Mouse (Mus musculus): Measurements from ENCODE around the gene Adsl. TPM values are rescaled to one million over a fixed set of nuclear protein-coding genes. Genes with fewer than 3 reads are reported as not detected.

The Adsl gene
- polyA plus RNA-seq, 1 experiment from 2014 or later: 147 TPM

DNA sequence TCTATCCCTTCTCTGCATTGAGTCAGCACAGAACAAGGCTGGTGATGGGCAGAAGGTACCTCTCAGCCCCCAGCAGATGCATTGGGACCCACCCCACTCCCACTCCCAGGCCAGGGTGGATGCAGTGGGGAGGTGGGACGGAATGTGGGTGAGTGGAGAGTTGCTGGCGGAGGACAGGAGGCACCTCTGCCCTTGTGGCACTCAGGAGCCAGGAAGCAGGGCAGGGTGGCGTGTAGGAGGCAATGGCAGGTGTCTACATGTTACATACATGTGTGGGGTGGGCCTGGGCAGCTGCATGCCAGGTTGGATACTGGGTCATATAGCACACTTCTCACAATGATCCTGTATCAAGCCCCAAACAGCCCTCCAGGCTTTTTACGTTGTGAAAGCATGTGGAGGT lies 64.1 kb downstream of the Adsl start:
- WGBS: 84% methylated on average over 4 of the region's 4 CpGs
- Histone ChIP-seq H3K36me3 (peaks cover 46% of the 10 kb centered on the region), H3K9me3 (no peaks in the 10 kb centered on the region), H3K27ac (no peak overlapping the region), H3K4me1 (no peaks in the 10 kb centered on the region), H3K4me2 (no peak overlapping the region), H3K4me3 (replicated peaks) (no peak overlapping the region), H3K27me3 (replicated peaks) (no peaks in the 10 kb centered on the region), H3K9ac (no peak overlapping the region)
- no peak for ATAC-seq (ENCODE audit: insufficient read depth, low FRiP score, low read depth)

DNA sequence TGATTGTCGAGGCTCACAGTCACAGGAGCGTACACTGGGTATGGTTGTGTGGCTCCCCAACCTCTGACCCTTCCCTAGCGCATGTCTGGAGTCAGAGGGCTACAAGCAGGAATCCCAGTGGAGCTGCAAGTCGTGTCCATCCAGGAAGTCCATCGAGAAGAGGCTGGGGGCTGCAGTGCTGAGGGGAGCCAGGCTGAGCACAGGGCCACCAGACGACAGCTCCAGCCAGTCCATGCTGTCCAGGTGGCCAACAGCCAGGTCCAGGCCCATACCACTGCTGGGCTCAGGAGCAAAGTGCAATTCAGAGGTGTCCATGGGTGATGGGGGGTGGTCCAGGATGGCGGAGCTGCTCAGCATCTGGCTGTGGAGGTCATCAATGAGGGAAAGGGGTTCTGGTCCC lies 64.9 kb downstream of the Adsl start:
- ATAC-seq (ENCODE audit: insufficient read depth, low FRiP score, low read depth): no peak

DNA sequence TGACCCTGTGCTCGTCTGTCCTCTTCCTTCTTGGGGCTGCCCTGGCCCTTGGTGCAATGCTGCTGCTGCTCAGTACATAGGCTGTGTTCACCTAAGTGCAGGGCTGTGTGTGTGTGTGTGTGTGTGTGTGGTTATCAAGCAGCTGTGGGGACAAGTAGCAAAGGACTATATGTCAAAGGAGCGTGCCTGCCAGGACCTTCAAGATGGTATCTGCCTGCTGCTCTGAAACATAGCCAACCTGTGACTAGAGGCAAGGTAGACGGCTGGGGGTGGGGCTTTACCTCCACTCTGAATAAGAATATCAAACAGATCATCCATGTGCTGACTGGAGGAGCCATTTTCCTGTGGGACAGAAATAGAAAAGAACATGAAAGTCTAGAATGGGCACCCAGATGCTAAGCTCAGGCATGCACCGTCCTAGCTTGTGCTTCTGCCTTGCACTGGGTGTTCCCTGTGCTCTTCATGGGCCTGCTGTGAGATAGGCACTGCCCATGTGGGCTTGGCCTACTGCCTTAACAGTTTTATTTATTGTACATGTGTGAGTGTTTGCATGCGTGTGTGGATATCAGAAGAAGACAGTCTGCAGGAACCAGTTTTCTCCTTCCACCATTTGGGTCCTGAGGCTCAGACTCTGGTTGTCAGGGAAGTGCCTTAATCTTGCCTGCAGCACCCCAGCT lies 66.9 kb downstream of the Adsl start:
- no peak overlapping the region for H3K9ac ChIP-seq
- H3K36me3 ChIP-seq: peaks cover 53% of the 10 kb centered on the region
- no peak overlapping the region for H3K4me3 ChIP-seq (replicated peaks)
- H3K4me1 ChIP-seq: no peaks in the 10 kb centered on the region
- H3K9me3 ChIP-seq: no peaks in the 10 kb centered on the region
- no peak overlapping the region for H3K27ac ChIP-seq
- no peak for ATAC-seq (ENCODE audit: insufficient read depth, low FRiP score, low read depth)
- 74% methylated on average over 5 of the region's 5 CpGs for WGBS
- H3K27me3 ChIP-seq (replicated peaks): no peaks in the 10 kb centered on the region
- H3K4me2 ChIP-seq: no peak overlapping the region

More for the DNA sequence above, 64.9 kb downstream of the Adsl start:
- H3K27me3 ChIP-seq (replicated peaks): no peaks in the 10 kb centered on the region
- H3K4me1 ChIP-seq: no peaks in the 10 kb centered on the region
- H3K36me3 ChIP-seq: peaks cover 54% of the 10 kb centered on the region
- H3K9ac ChIP-seq: no peak overlapping the region
- H3K27ac ChIP-seq: no peak overlapping the region
- no peak overlapping the region for H3K4me3 ChIP-seq (replicated peaks)
- WGBS: 87% methylated on average over 7 of the region's 7 CpGs
- no peaks in the 10 kb centered on the region for H3K9me3 ChIP-seq
- H3K4me2 ChIP-seq: no peak overlapping the region

DNA sequence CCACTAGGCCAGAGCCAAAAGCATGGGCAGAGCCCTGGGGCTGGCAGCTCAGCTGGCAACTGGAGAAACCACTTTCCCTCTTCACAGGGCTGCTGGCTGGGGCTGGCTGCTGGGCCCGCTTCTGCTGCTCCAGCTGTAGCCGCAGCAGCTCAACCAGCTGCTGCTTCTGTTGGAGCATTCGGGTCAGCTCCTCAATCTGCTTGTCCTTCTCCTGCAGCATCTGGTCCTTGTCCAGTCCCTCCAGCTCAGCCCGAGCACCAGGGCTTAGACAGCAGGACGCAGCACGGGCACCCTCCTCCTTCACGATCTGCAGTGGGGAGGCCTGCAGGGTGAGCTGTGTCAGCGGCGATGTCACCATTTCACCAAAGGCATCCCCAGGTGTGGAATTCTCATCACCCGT lies 68.2 kb downstream of the Adsl start:
- 86% methylated on average over 10 of the region's 10 CpGs for WGBS
- Histone ChIP-seq H3K9me3 (no peaks in the 10 kb centered on the region), H3K4me1 (no peaks in the 10 kb centered on the region), H3K4me2 (no peak overlapping the region), H3K9ac (no peak overlapping the region), H3K4me3 (replicated peaks) (no peak overlapping the region), H3K27me3 (replicated peaks) (no peaks in the 10 kb centered on the region), H3K27ac (no peak overlapping the region), H3K36me3 (peaks cover 41% of the 10 kb centered on the region)
- ATAC-seq (ENCODE audit: insufficient read depth, low FRiP score, low read depth): no peak

DNA sequence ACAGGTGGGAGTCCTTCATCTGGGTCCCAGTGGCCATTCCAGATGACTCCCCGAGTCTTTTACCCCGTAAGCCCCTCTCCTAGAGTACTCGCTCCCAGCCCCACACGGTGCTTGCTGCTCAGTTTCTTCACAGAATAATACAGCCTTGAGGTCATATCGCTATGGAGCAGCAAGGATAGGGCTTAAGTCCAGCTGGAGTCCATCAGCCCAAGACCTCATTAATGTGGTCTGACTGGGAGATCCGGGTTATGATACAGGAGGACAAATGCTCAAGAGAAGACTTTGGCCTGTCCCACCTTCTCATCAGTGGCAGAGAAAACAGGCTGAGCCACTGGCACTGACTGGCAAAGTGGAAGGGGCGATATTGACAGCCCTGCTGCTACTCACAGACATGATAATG lies 69.0 kb downstream of the Adsl start:
- 81% methylated on average over 7 of the region's 7 CpGs for WGBS
- Histone ChIP-seq H3K4me1 (no peaks in the 10 kb centered on the region), H3K27me3 (replicated peaks) (no peaks in the 10 kb centered on the region), H3K4me2 (no peak overlapping the region), H3K9me3 (no peaks in the 10 kb centered on the region), H3K27ac (no peak overlapping the region), H3K4me3 (replicated peaks) (no peak overlapping the region), H3K36me3 (peaks cover 37% of the 10 kb centered on the region), H3K9ac (no peak overlapping the region)
- no peak for ATAC-seq (ENCODE audit: insufficient read depth, low FRiP score, low read depth)

Small RNAs within 50 kb of the gene (microRNA-seq; reads per million reads assigned to microRNA genes)
- 12.2 reads per million, percentile 27 among the genes with 10 or more reads in this experiment for gene Mir5113

Other genes with a start within 250 kb of the Adsl start
- gene Tnrc6b, start 237.2 kb upstream of the Adsl start, polyA plus RNA-seq (2015; fragmentation: Nextera tagmentation; extraction: Ambion mirVana): 27.4 and 28.5 TPM in 2 replicates
- 43.9 and 44.6 TPM in 2 replicates for gene Sgsm3, start 29.3 kb downstream of the Adsl start, polyA plus RNA-seq (2015; fragmentation: Nextera tagmentation; extraction: Ambion mirVana)
- gene Mrtfa, start 242.3 kb downstream of the Adsl start, polyA plus RNA-seq (2015; fragmentation: Nextera tagmentation; extraction: Ambion mirVana): 23.9 and 28.2 TPM in 2 replicates

Measured in stomach, embryonic 15.5 days (tissue).